Mouse (Mus musculus) kidney, adult 11 months (tissue): Measurements from ENCODE around the gene Cwc22.

Source experiments
- DNase-seq: peaks from one replicate; pipeline ENCODE4 v3.0.0; 2022

The Cwc22 gene

GRCm38 (mm10) chr2:77962450-77963193 lies 16.4 kb upstream of the Cwc22 start:
- no peak for DNase-seq

- no peak for DNase-seq
Observed at GRCm38 (mm10) chr2:77961256-77961655, 15.1 kb upstream of the Cwc22 start.

GRCm38 (mm10) chr2:77960711-77961110 lies 14.5 kb upstream of the Cwc22 start:
- DNase-seq: no peak

- DNase-seq: no peak
Observed at GRCm38 (mm10) chr2:77959341-77959740, 13.2 kb upstream of the Cwc22 start.

GRCm38 (mm10) chr2:77951415-77951913 lies 5.3 kb upstream of the Cwc22 start:
- no peak for DNase-seq

- DNase-seq: no peak
Observed at GRCm38 (mm10) chr2:77950111-77950510, 3.9 kb upstream of the Cwc22 start.

- DNase-seq: no peak
Observed at GRCm38 (mm10) chr2:77949521-77949920, 3.3 kb upstream of the Cwc22 start.

- no peak for DNase-seq
Observed at GRCm38 (mm10) chr2:77948921-77949320, 2.7 kb upstream of the Cwc22 start.

GRCm38 (mm10) chr2:77948126-77948525 lies 2.0 kb upstream of the Cwc22 start:
- DNase-seq: no peak

GRCm38 (mm10) chr2:77947161-77947870 lies 1.1 kb upstream of the Cwc22 start:
- no peak for DNase-seq

GRCm38 (mm10) chr2:77944860-77945595 lies 1.1 kb downstream of the Cwc22 start:
- DNase-seq: no peak

- DNase-seq: no peak
Observed at GRCm38 (mm10) chr2:77944281-77944680, 1.9 kb downstream of the Cwc22 start.

- DNase-seq: no peak
Observed at GRCm38 (mm10) chr2:77941944-77942343, 4.2 kb downstream of the Cwc22 start.

GRCm38 (mm10) chr2:77938317-77938716 lies 7.9 kb downstream of the Cwc22 start:
- no peak for DNase-seq

- no peak for DNase-seq
Observed at GRCm38 (mm10) chr2:77937818-77938217, 8.4 kb downstream of the Cwc22 start.

GRCm38 (mm10) chr2:77934138-77934537 lies 12.0 kb downstream of the Cwc22 start:
- DNase-seq: no peak

GRCm38 (mm10) chr2:77933630-77934029 lies 12.5 kb downstream of the Cwc22 start:
- DNase-seq: no peak

GRCm38 (mm10) chr2:77931958-77932357 lies 14.2 kb downstream of the Cwc22 start:
- no peak for DNase-seq

GRCm38 (mm10) chr2:77928352-77928751 lies 17.8 kb downstream of the Cwc22 start:
- no peak for DNase-seq

GRCm38 (mm10) chr2:77926468-77926867 lies 19.7 kb downstream of the Cwc22 start:
- no peak for DNase-seq

- DNase-seq: no peak
Observed at GRCm38 (mm10) chr2:77925997-77926396, 20.2 kb downstream of the Cwc22 start.

GRCm38 (mm10) chr2:77925187-77925924 lies 20.8 kb downstream of the Cwc22 start:
- DNase-seq: no peak

- DNase-seq: no peak
Observed at GRCm38 (mm10) chr2:77924003-77924402, 22.2 kb downstream of the Cwc22 start.
